Mouse (Mus musculus) testis, postnatal 10 days (tissue): ENCODE results near the gene 1700023F06Rik.
A peak's percentile ranks its signal among the peaks of the same experiment; 100 is the strongest.

Experiments
- DNase-seq: peaks from one replicate; pipeline ENCODE4 v3.0.0; 2021; ENCODE audit warnings: low spot score

The 1700023F06Rik gene

GRCm38 (mm10) chr11:103161449-103161848, 46.9 kb downstream of the 1700023F06Rik start:
- DNase-seq: no peak

DNA sequence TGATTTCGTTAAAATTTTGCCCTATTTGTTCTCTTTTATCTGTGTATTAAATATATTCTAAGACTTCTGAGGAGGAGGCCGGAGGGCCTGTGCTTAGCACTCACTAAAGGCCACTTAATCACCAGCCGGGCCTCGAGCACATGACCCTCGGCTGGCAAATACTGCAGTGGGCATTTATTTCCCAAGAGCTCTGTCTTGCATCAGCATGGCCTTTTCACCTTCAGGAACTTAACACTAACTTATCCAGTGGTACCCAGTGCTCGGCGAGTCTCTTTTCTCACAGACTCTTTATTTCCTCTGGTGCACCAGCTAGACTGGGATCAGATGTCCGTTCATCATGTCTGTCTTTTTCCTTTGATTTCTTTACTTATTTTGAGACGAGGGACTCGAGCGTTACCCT, 47.6 kb downstream of the 1700023F06Rik start:
- DNase-seq: no peak

DNA sequence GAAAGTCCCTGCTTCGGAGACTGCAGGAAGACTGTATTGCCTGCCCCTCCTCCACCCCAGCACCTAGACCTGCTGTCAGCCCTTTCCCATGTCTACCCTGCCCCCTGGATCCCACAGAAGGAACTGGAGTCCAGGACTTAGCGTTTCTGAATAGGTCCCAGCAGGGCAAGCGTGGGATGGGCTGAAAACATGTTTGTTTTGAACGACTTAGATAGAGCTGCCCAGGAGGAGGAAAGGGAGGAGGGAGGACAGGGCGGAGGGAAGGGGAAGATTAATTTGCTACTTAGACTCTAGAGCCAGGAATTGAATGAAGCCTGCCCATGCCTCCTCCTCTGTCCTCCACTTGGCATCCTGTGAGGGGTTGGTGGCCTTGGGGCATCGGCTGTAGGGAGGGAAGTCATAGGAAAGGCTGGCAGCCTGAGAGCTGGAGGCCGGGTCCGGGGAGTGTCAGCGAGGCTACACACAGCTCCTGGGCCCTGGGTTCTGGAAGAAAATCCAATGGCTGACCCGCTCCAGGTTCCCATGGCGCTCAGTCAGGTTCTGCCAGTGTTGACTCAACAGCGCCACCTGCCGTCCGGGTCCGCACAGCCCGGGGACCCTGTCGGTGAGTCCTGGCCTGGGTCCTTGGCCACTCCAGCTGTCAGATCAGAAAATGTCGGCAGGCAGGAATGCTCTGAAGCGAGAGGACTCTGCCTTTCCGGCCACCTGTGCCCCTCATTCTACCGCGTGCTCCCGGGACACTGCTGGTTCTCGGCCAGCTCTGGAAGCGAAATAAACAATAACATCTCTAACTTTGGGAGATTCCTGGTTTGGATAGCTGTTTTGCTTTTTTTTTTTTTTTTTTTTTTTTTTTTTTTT, 49.5 kb downstream of the 1700023F06Rik start:
- DNase-seq: peak; percentile 99

DNA sequence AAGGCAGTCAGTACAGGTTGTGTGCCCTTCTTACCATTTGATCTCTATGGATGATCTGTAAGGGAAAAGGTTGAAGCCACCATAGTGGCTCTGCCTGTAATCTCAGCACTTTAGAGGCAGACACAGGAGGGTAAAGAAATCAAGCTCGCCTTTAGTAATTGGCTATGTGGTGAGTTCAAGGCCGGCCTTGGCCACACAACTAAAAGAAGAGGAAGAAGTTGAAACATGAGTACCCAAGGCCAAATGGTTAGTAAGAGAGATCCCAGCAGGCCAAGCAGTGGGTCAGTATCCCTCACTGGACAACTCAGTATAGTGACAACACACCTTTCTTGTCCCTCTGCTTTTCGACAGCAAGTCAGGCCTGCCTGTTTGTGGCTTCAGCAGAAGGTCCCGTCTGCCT, 58.6 kb downstream of the 1700023F06Rik start:
- DNase-seq: no peak
